Mouse (Mus musculus) Patski (cell line): ENCODE data around the gene Stambp. TPM values are rescaled to one million over a fixed set of nuclear protein-coding genes. Genes with fewer than 3 reads are reported as not detected.

Experiments
- ATAC-seq: fragments of 100-300 bp; one replicate; pipeline ENCODE4 v1.8.0; 2021
- CTCF ChIA-PET: fragments of 350-600 bp; sonication (Branson Sonifier 250); formaldehyde crosslinking; loops from one replicate; lab custom pipeline; 2022; ENCODE audit warnings: inconsistent platforms; lab: Charles Lee
- POLR2A ChIA-PET: fragments of 350-600 bp; sonication (Branson Sonifier 250); formaldehyde crosslinking; loops from one replicate; lab custom pipeline; 2022; ENCODE audit warnings: antibody characterized with exemption, inconsistent platforms; lab: Charles Lee
- DNase-seq: peaks from one replicate; pipeline ENCODE4 v3.0.0-alpha.2; 2011; ENCODE audit warnings: low read depth, low spot score
- H3K27me3 ChIP-seq: fragments of 371-371 bp; one replicate; pipeline ENCODE4 v1.5.1; 2021
- CTCF ChIP-seq: fragments of 100-300 bp; IDR thresholded peaks from one replicate; pipeline ENCODE4 v1.5.1; 2021
- in situ Hi-C: fragments of 300-500 bp; cut with MboI; formaldehyde crosslinking; loops from 3 replicates; pipeline ENCODE4 v1.11.1; 2018; ENCODE audit warnings: low pct_unique_long_range_greater_than_20kb, mixed read lengths
- polyA plus RNA-seq: library from polyadenylated mRNA; unstranded; gene quantifications from one replicate; pipeline ENCODE4 v1.2.3, GENCODE M21; 2021

The Stambp gene
- polyA plus RNA-seq, 1 experiment from 2014 or later = 31.1 TPM

- ChIA-PET CTCF (no interaction called here), POLR2A (no interaction called here)
- H3K27me3 ChIP-seq = peaks cover 5% of the 10 kb centered on the region
Measured at GRCm38 (mm10) chr6:83532608-83533007, 39.9 kb downstream of the Stambp start.

GRCm38 (mm10) chr6:83523194-83523593 is 49.3 kb downstream of the Stambp start:
- no peaks in the 10 kb centered on the region for H3K27me3 ChIP-seq
- ChIA-PET CTCF (no interaction called here), POLR2A (no interaction called here)
- no peak for TF ChIP-seq CTCF
- in situ Hi-C loops = no loop called here
- no peak for ATAC-seq
- DNase-seq = no peak

More at GRCm38 (mm10) chr6:83532608-83533007, 39.9 kb downstream of the Stambp start:
- TF ChIP-seq CTCF = no peak
- ATAC-seq = no peak
- in situ Hi-C loops = no loop called here
- DNase-seq = no peak

- in situ Hi-C loops = no loop called here
- ATAC-seq (no peak), DNase-seq (no peak)
- TF ChIP-seq CTCF = no peak
- ChIA-PET POLR2A (no interaction called here), CTCF (interaction anchor here (0.5 to 1.3 kb wide), 3 partner anchors 8 to 21 kb away, joined by 3 read pairs; no protein-coding TSS in a partner anchor)
- no peaks in the 10 kb centered on the region for H3K27me3 ChIP-seq
Measured at GRCm38 (mm10) chr6:83521784-83522183, 50.7 kb downstream of the Stambp start.

GRCm38 (mm10) chr6:83518637-83519036 is 53.9 kb downstream of the Stambp start:
- ATAC-seq = no peak
- no peak for DNase-seq
- CTCF ChIA-PET = interaction anchor here (1.0 kb wide), 1 partner anchor 9 kb away, joined by 3 read pairs; no protein-coding TSS in a partner anchor
- in situ Hi-C loops = no loop called here
- POLR2A ChIA-PET = no interaction called here
- H3K27me3 ChIP-seq = no peaks in the 10 kb centered on the region
- TF ChIP-seq CTCF = no peak

GRCm38 (mm10) chr6:83515172-83515571 is 57.4 kb downstream of the Stambp start:
- DNase-seq = no peak
- ATAC-seq = no peak
- in situ Hi-C loops = no loop called here
- ChIA-PET POLR2A (no interaction called here), CTCF (interaction anchor here (1.1 kb wide), 1 partner anchor 116 kb away, joined by 3 read pairs; no protein-coding TSS in a partner anchor)
- no peaks in the 10 kb centered on the region for H3K27me3 ChIP-seq
- TF ChIP-seq CTCF = no peak

- in situ Hi-C loops = loop anchor here (5.0 kb wide), 2 partner anchors 55 to 155 kb away; no protein-coding TSS in a partner anchor
- no peaks in the 10 kb centered on the region for H3K27me3 ChIP-seq
- DNase-seq (no peak), ATAC-seq (no peak)
- CTCF ChIA-PET = interaction anchor here (1.6 kb wide), 1 partner anchor 165 kb away, joined by 4 read pairs; no protein-coding TSS in a partner anchor
- POLR2A ChIA-PET = no interaction called here
- TF ChIP-seq CTCF = peak; percentile 79
Measured at GRCm38 (mm10) chr6:83512495-83512894, 60.0 kb downstream of the Stambp start.

GRCm38 (mm10) chr6:83510210-83510609 is 62.3 kb downstream of the Stambp start:
- H3K27me3 ChIP-seq = no peaks in the 10 kb centered on the region
- CTCF ChIA-PET = interaction anchor here (0.8 to 3.5 kb wide), 18 partner anchors 8 to 160 kb away, joined by 3 to 18 read pairs (median 4); no protein-coding TSS in a partner anchor
- DNase-seq (no peak), ATAC-seq (no peak)
- TF ChIP-seq CTCF = peak; percentile 59
- in situ Hi-C loops = loop anchor here (5.0 kb wide), 2 partner anchors 57 to 153 kb away; no protein-coding TSS in a partner anchor
- POLR2A ChIA-PET = interaction anchor here (0.6 kb wide), 2 partner anchors 148 to 296 kb away, joined by 3 to 4 read pairs; no protein-coding TSS in a partner anchor

- ChIA-PET CTCF (interaction anchor here (0.7 to 3.5 kb wide), 18 partner anchors 9 to 242 kb away, joined by 3 to 18 read pairs (median 4); no protein-coding TSS in a partner anchor), POLR2A (no interaction called here)
- H3K27me3 ChIP-seq = no peaks in the 10 kb centered on the region
- peak; percentile 48 for ATAC-seq
- TF ChIP-seq CTCF = peak; percentile 87
- in situ Hi-C loops = no loop called here
- no peak for DNase-seq
Measured at GRCm38 (mm10) chr6:83509442-83509841, 63.1 kb downstream of the Stambp start.

- ChIA-PET POLR2A (interaction anchor here (1.3 kb wide), 1 partner anchor 68 kb away, joined by 3 read pairs; no protein-coding TSS in a partner anchor), CTCF (interaction anchor here (1.0 kb wide), 1 partner anchor 190 kb away, joined by 3 read pairs; no protein-coding TSS in a partner anchor)
- H3K27me3 ChIP-seq = no peaks in the 10 kb centered on the region
- in situ Hi-C loops = no loop called here
- no peak for TF ChIP-seq CTCF
- DNase-seq (no peak), ATAC-seq (no peak)
Measured at GRCm38 (mm10) chr6:83507168-83507546, 65.4 kb downstream of the Stambp start.

GRCm38 (mm10) chr6:83506258-83507167 is 66.0 kb downstream of the Stambp start, which contains the start of gene Dguok:
Gene Dguok, minus strand, starts transcription at chr6:83506969.
- POLR2A ChIA-PET = interaction anchor here (1.3 kb wide), 1 partner anchor 67 kb away, joined by 3 read pairs; no protein-coding TSS in a partner anchor
- CTCF ChIA-PET = interaction anchor here (1.0 kb wide), 1 partner anchor 190 kb away, joined by 3 read pairs; no protein-coding TSS in a partner anchor
- peak; percentile 89 for ATAC-seq

More at GRCm38 (mm10) chr6:83506258-83507167, 66.0 kb downstream of the Stambp start, which contains the start of gene Dguok:
- peak; percentile 88 for DNase-seq
- in situ Hi-C loops = no loop called here
- no peaks in the 10 kb centered on the region for H3K27me3 ChIP-seq
- no peak for TF ChIP-seq CTCF
